Mouse (Mus musculus): Measurements from ENCODE around the gene Rap1gap. TPM values are rescaled to one million over a fixed set of nuclear protein-coding genes. Genes with fewer than 3 reads are reported as not detected.

Rap1gap gene
- polyA plus RNA-seq, 2 experiments, result 1.7 to 2.7 TPM

DNA sequence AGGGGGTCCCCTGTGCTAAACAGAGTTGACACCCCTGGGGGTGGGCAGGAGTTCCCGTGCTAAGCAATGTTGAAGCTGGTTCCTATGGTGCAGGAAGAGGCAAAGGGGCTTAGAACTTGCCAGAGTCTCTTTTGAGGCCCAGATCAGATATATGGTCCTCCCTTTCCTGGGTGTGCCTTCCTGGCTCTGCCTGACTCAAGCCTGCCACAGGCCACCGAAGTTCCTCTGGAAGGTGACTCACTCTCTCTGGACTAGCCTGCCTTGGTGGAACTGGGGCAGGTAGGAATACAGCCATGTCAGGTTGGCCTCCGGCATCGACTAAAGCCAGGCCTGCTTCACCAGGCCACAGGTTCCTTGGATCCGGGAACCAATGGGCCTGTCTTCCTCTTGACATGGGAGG is 38.6 kb downstream of the Rap1gap start:
- H3K4me2 ChIP-seq (ENCODE audit: low read depth), result no peak overlapping the region
- no peak for DNase-seq (ENCODE audit: low read depth in 3 of 3, low spot score in 3 of 3)
- TF ChIP-seq CTCF (IDR thresholded peaks at IDR 0.05; ENCODE audit: low read depth), result no peak
- TF ChIP-seq EP300 (IDR thresholded peaks at IDR 0.05; ENCODE audit: low read depth), result no peak
- ATAC-seq (ENCODE audit: insufficient read depth), result no peak
- no peak overlapping the region for H3K9ac ChIP-seq (replicated peaks)
- peaks cover 0 to 8% of the 10 kb centered on the region in 2 experiments; a peak in 1 of 4 replicates for H3K4me1 ChIP-seq (replicated peaks; ENCODE audit: control insufficient read depth in 2 of 2, insufficient read depth in 2 of 2, low read length in 1 of 2)
- no peak overlapping the region for H3K4me3 ChIP-seq (ENCODE audit: insufficient read depth in 1 of 2, low read depth in 2 of 2, low read length in 2 of 2)
- no peak overlapping the region for H3K27ac ChIP-seq
- no peaks in the 10 kb centered on the region for H3K9me3 ChIP-seq (ENCODE audit: control insufficient read depth, low read length)
- 67% methylated on average over 5 of the region's 5 CpGs for WGBS (ENCODE audit: insufficient replicate concordance)
- no peaks in the 10 kb centered on the region for H3K36me3 ChIP-seq (replicated peaks; ENCODE audit: control insufficient read depth, insufficient read depth, low read depth)
- peaks cover 7% of the 10 kb centered on the region for H3K27me3 ChIP-seq (ENCODE audit: control insufficient read depth, insufficient read depth, low read length)

DNA sequence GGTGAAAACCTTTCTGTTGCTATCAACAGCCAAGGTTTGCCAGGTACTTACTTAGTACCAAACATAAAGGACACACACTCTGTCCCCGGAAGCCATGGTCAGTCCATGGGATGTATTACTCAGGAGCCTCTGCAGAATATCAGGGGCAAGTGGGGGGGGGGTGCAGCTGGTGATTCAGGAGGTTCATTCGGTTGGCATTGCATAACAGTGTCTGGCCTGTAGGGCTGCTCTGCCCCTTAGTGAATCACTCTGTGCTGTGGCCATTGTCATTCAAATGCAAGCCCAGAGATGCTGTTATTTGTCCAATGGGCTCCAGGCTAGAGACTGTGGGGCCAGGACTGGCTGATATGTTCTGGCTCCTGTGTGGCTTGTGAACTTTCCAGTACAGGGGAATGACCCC is 40.0 kb downstream of the Rap1gap start:
- no peak for DNase-seq (ENCODE audit: low read depth in 3 of 3, low spot score in 3 of 3)
- H3K4me2 ChIP-seq (ENCODE audit: low read depth), result no peak overlapping the region
- H3K9ac ChIP-seq (replicated peaks), result no peak overlapping the region
- 37% methylated on average over 2 of the region's 2 CpGs for WGBS (ENCODE audit: insufficient replicate concordance)
- no peak overlapping the region for H3K4me3 ChIP-seq (ENCODE audit: insufficient read depth in 1 of 2, low read depth in 2 of 2, low read length in 2 of 2)
- ATAC-seq (ENCODE audit: insufficient read depth), result no peak
- H3K27ac ChIP-seq, result no peak overlapping the region
- H3K4me1 ChIP-seq (replicated peaks; ENCODE audit: control insufficient read depth in 2 of 2, insufficient read depth in 2 of 2, low read length in 1 of 2), result peaks cover 0 to 9% of the 10 kb centered on the region in 2 experiments; a peak in 1 of 4 replicates
- no peaks in the 10 kb centered on the region for H3K36me3 ChIP-seq (replicated peaks; ENCODE audit: control insufficient read depth, insufficient read depth, low read depth)
- TF ChIP-seq EP300 (IDR thresholded peaks at IDR 0.05; ENCODE audit: low read depth) (no peak), CTCF (IDR thresholded peaks at IDR 0.05; ENCODE audit: low read depth) (no peak)
- no peaks in the 10 kb centered on the region for H3K9me3 ChIP-seq (ENCODE audit: control insufficient read depth, low read length)
- H3K27me3 ChIP-seq (ENCODE audit: control insufficient read depth, insufficient read depth, low read length), result peaks cover 7% of the 10 kb centered on the region

DNA sequence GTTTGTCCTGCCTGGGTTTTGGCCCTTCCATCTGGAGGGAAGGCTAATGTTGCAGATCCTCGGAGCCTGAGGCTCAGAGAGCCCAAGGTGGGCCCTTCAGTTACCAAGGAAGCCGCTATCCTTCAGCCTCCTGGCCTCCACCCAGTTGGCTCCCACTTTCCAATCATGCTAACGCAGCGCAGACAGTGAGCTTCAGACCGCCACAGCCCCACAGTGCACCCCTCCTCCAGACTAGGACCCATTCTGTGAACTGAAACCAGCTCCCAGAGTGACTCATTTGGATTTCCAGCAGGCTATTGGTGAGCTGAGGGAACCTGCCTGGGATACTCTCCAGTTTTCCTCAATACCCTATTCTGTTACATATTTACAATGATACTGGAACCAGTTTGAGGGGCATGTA is 40.9 kb downstream of the Rap1gap start:
- peaks cover 0 to 9% of the 10 kb centered on the region in 2 experiments; a peak in 1 of 4 replicates for H3K4me1 ChIP-seq (replicated peaks; ENCODE audit: control insufficient read depth in 2 of 2, insufficient read depth in 2 of 2, low read length in 1 of 2)
- no peak overlapping the region for H3K4me3 ChIP-seq (ENCODE audit: insufficient read depth in 1 of 2, low read depth in 2 of 2, low read length in 2 of 2)
- H3K4me2 ChIP-seq (ENCODE audit: low read depth), result no peak overlapping the region
- DNase-seq (ENCODE audit: low read depth in 3 of 3, low spot score in 3 of 3) (no peak), ATAC-seq (ENCODE audit: insufficient read depth) (no peak)
- no peak overlapping the region for H3K27ac ChIP-seq
- 64% methylated on average over 5 of the region's 5 CpGs for WGBS (ENCODE audit: insufficient replicate concordance)
- no peak for TF ChIP-seq EP300 (IDR thresholded peaks at IDR 0.05; ENCODE audit: low read depth)
- no peak for TF ChIP-seq CTCF (IDR thresholded peaks at IDR 0.05; ENCODE audit: low read depth)
- H3K9me3 ChIP-seq (ENCODE audit: control insufficient read depth, low read length), result no peaks in the 10 kb centered on the region
- peaks cover 7% of the 10 kb centered on the region for H3K27me3 ChIP-seq (ENCODE audit: control insufficient read depth, insufficient read depth, low read length)
- no peaks in the 10 kb centered on the region for H3K36me3 ChIP-seq (replicated peaks; ENCODE audit: control insufficient read depth, insufficient read depth, low read depth)
- no peak overlapping the region for H3K9ac ChIP-seq (replicated peaks)

DNA sequence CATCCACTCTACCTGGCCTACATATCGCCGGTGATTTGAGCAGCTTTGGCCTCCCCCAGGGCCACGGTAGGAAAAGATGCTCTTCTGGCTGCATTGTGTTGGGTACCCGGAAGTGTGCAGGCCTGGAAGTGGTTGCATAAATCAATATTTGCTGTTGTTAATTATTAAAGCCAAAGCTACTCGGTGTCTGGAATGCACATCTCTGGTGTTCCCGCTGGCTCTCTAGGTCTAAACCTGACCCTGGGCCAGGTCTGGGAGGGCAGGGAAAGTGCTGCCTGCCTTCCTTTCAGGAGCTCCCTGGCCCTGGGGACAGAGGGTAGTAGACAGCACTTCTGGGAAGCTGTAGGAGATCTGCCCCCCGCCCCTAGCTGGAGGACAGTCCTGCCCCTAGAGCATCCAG is 42.0 kb downstream of the Rap1gap start:
- peak overlapping the region; percentile 61 for H3K4me2 ChIP-seq (ENCODE audit: low read depth)
- WGBS (ENCODE audit: insufficient replicate concordance), result 63% methylated on average over 7 of the region's 7 CpGs
- H3K4me3 ChIP-seq (ENCODE audit: insufficient read depth in 1 of 2, low read depth in 2 of 2, low read length in 2 of 2), result no peak overlapping the region
- TF ChIP-seq CTCF (IDR thresholded peaks at IDR 0.05; ENCODE audit: low read depth) (no peak), EP300 (IDR thresholded peaks at IDR 0.05; ENCODE audit: low read depth) (no peak)
- no peaks in the 10 kb centered on the region for H3K9me3 ChIP-seq (ENCODE audit: control insufficient read depth, low read length)
- H3K4me1 ChIP-seq (replicated peaks; ENCODE audit: control insufficient read depth in 2 of 2, insufficient read depth in 2 of 2, low read length in 1 of 2), result peaks cover 0 to 9% of the 10 kb centered on the region in 2 experiments; a peak in 1 of 4 replicates
- H3K27ac ChIP-seq, result no peak overlapping the region
- no peak for DNase-seq (ENCODE audit: low read depth in 3 of 3, low spot score in 3 of 3)
- H3K27me3 ChIP-seq (ENCODE audit: control insufficient read depth, insufficient read depth, low read length), result peaks cover 7% of the 10 kb centered on the region
- H3K36me3 ChIP-seq (replicated peaks; ENCODE audit: control insufficient read depth, insufficient read depth, low read depth), result no peaks in the 10 kb centered on the region
- no peak for ATAC-seq (ENCODE audit: insufficient read depth)
- no peak overlapping the region for H3K9ac ChIP-seq (replicated peaks)

DNA sequence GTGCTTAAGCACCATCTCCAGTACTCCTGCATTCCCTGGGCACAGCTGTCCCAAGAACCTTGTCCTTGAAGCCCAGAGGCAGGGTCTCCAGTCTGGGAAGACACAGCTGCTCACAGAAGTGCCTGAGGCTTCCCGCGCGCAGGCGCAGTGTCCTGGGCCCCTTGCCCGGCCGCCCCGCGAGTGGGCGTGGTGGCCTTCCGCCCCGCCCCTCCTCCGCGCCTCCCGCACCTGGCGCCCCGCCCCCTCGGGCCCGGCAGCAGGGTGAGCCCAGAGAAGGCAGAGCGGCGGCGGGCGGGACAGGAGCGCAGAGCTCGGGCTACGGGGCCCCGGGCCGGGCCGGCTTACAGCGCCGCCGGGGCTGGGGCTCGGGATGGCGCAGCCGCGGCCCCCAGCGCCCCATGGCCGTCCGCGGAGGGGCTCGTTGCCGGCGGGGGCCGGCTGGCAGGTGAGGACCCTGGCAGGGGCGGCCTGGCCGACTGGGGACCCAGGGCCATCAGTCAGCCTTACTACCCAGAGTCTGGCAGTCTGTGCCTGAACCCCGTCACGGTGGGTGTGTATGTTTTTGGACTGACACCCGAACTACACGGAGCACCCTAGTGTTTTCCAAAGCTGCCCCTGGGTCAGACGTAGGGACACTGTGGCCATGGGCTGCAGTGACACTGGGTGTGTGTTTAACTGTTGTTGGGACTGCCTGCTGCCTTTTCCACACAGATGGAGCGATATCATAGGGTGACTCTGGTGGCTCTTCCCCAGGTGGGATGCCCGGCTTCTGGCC is 42.9 kb downstream of the Rap1gap start:
- no peaks in the 10 kb centered on the region for H3K36me3 ChIP-seq (replicated peaks; ENCODE audit: control insufficient read depth, insufficient read depth, low read depth)
- peaks cover 0 to 9% of the 10 kb centered on the region in 2 experiments; a peak in 1 of 4 replicates for H3K4me1 ChIP-seq (replicated peaks; ENCODE audit: control insufficient read depth in 2 of 2, insufficient read depth in 2 of 2, low read length in 1 of 2)
- ATAC-seq (ENCODE audit: insufficient read depth) (peak; percentile 73), DNase-seq (ENCODE audit: low read depth in 3 of 3, low spot score in 3 of 3) (peak; percentile 31 to 47 (median 46))
- H3K27ac ChIP-seq, result no peak overlapping the region
- H3K9me3 ChIP-seq (ENCODE audit: control insufficient read depth, low read length), result no peaks in the 10 kb centered on the region
- no peak overlapping the region for H3K9ac ChIP-seq (replicated peaks)
- WGBS (ENCODE audit: insufficient replicate concordance), result 2% methylated on average over 52 of the region's 52 CpGs
- TF ChIP-seq CTCF (IDR thresholded peaks at IDR 0.05; ENCODE audit: low read depth) (no peak), EP300 (IDR thresholded peaks at IDR 0.05; ENCODE audit: low read depth) (no peak)
- peak overlapping the region; percentile 61 for H3K4me2 ChIP-seq (ENCODE audit: low read depth)
- H3K27me3 ChIP-seq (ENCODE audit: control insufficient read depth, insufficient read depth, low read length), result peaks cover 7% of the 10 kb centered on the region
- H3K4me3 ChIP-seq (ENCODE audit: insufficient read depth in 1 of 2, low read depth in 2 of 2, low read length in 2 of 2), result peak overlapping the region; percentile 25 to 46

All from liver, embryonic 14.5 days (tissue).